Mouse (Mus musculus) heart, embryonic 13.5 days (tissue): ENCODE measurements around the gene Slc2a1. TPM values are rescaled to one million over a fixed set of nuclear protein-coding genes. Genes with fewer than 3 reads are reported as not detected.

Experiments used
- ATAC-seq: fragments of 200-750 bp; cut with Nextera tagmentation; 2 replicates; pipeline ENCODE4 v1.8.0; 2017; ENCODE audit warnings: moderate TSS enrichment; ENCODE audit not compliant: insufficient number of reproducible peaks, low FRiP score, low TSS enrichment; ENCODE audit errors: extremely low read depth
- H3K27ac ChIP-seq: fragments of 300-500 bp; sonication (generic); replicated peaks from 2 replicates; pipeline ENCODE4 v1.5.1; 2015; ENCODE audit warnings: moderate library complexity, mild to moderate bottlenecking, inconsistent platforms
- H3K27me3 ChIP-seq: fragments of 300-500 bp; sonication (generic); replicated peaks from 2 replicates; pipeline ENCODE4 v1.6.1; 2015; ENCODE audit warnings: mild to moderate bottlenecking, inconsistent platforms
- H3K36me3 ChIP-seq: fragments of 300-500 bp; sonication (generic); 2 replicates; pipeline ENCODE4 v1.6.1; 2015; ENCODE audit warnings: mild to moderate bottlenecking, inconsistent platforms
- H3K4me1 ChIP-seq: fragments of 300-500 bp; sonication (generic); 2 replicates; pipeline ENCODE4 v1.6.1; 2015; ENCODE audit warnings: inconsistent platforms
- H3K4me2 ChIP-seq: fragments of 300-500 bp; sonication (generic); 2 replicates; pipeline ENCODE4 v1.6.1; 2015; ENCODE audit warnings: inconsistent platforms, mild to moderate bottlenecking, moderate library complexity
- H3K4me3 ChIP-seq: fragments of 300-500 bp; sonication (generic); 2 replicates; pipeline ENCODE4 v1.5.1; 2015; ENCODE audit warnings: moderate library complexity, mild to moderate bottlenecking, inconsistent platforms
- H3K9ac ChIP-seq: fragments of 300-500 bp; sonication (generic); 2 replicates; pipeline ENCODE4 v1.6.1; 2015; ENCODE audit warnings: inconsistent platforms, mild to moderate bottlenecking, moderate library complexity
- H3K9me3 ChIP-seq: fragments of 300-500 bp; sonication (generic); 2 replicates; pipeline ENCODE4 v1.6.1; 2016; ENCODE audit warnings: inconsistent platforms
- WGBS: fragments of 180-500 bp; shearing (Covaris S2); methylation state at CpG from one replicate; pipeline ENCODE4 v1.1.7; 2015; ENCODE audit warnings: mixed read lengths; 5-methylcytosine and 5-hydroxymethylcytosine counted together
- polyA plus RNA-seq: library from polyadenylated mRNA; unstranded; fragments of >200 nt; fragmentation: Nextera tagmentation; extraction: Ambion mirVana; gene quantifications from 2 replicates; pipeline ENCODE4 v1.2.1, GENCODE M21; 2015

Slc2a1 gene
- polyA plus RNA-seq, 1 experiment from 2014 or later, result 180 TPM

GRCm38 (mm10) chr4:119098216-119099210 is 10.0 kb upstream of the Slc2a1 start:
- Histone ChIP-seq H3K9me3 (no peaks in the 10 kb centered on the region), H3K4me3 (no peak overlapping the region), H3K27me3 (0 out of 2 replicates have a peak, but pooled peaks cover 7% of the 10 kb centered on the region), H3K36me3 (no peaks in the 10 kb centered on the region), H3K27ac (no peak overlapping the region), H3K9ac (no peak overlapping the region), H3K4me2 (no peak overlapping the region), H3K4me1 (peaks cover 29% of the 10 kb centered on the region)
- no peak for ATAC-seq
- 58% methylated on average over 8 of the region's 8 CpGs for WGBS

DNA sequence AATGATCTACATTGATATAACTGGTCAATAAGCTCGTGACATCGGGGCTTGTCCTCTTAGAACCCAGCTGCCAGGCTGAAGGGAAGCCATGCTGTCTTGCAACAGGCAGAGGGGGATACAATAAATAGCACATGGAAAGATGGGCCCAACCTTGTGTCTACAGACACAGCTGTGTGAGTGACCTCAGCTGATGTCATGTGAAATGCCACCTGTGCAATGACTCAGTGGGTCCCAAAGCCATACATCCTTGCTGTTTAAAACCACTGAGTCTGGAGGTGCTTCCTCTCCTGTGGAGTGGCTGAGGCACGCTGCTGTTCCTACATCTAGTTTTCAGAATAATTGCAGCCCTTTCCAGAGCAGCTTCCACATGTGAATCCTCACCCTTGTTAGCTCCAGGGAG is 7.1 kb upstream of the Slc2a1 start:
- H3K36me3 ChIP-seq, result no peaks in the 10 kb centered on the region
- H3K4me3 ChIP-seq, result no peak overlapping the region
- peaks cover 29% of the 10 kb centered on the region for H3K4me1 ChIP-seq
- H3K9me3 ChIP-seq, result no peaks in the 10 kb centered on the region
- no peak overlapping the region for H3K4me2 ChIP-seq
- H3K27me3 ChIP-seq, result no peaks in the 10 kb centered on the region
- H3K27ac ChIP-seq, result no peak overlapping the region
- no peak overlapping the region for H3K9ac ChIP-seq
- 87% methylated on average over 3 of the region's 3 CpGs for whole genome bisulfite sequencing
- no peak for ATAC-seq

DNA sequence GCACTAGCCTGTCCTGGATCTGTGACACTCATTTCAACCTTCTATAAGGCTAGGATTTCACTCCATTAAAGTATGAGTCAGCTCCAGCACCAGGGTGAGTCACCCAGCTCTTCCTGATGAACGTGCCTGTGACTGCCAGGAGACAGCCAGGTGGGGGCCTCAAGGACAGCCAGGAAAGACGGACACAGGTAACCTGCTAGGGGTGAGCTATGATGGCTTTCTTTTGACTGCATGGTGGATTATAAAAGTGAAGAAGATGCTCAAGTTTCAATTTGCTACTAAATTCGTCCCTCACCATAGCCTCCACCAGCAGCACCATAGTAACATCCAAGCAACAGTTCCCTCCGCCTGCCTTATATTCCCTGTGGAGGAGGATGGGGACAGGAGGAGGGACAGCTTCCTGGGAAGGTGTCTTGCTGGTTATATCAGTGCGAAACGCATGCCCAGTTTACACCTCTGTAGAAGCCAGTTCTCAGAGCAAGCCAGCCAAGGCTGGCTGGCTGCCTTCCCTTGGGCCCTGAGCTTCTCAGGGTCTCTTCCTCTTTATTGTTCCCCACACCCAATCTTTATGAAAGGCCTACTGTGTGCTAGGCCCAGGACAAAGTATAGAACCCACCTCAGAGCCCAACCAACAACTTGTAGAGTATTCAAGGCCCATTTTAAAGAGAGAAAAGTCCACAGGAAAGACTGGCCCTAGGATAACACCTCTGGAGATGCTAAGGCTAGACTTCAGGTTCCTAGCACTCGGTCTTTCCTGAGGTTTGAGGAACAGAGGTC is 6.0 kb upstream of the Slc2a1 start:
- Histone ChIP-seq H3K27me3 (no peaks in the 10 kb centered on the region), H3K27ac (peak overlapping the region; percentile 28; the same call in 1 of the 2 replicates), H3K9me3 (no peaks in the 10 kb centered on the region), H3K9ac (no peak overlapping the region; the same call in 1 of the 2 replicates), H3K4me2 (no peak overlapping the region), H3K36me3 (no peaks in the 10 kb centered on the region), H3K4me3 (no peak overlapping the region), H3K4me1 (peaks cover 35% of the 10 kb centered on the region)
- 66% methylated on average over 7 of the region's 7 CpGs for WGBS
- ATAC-seq, result no peak

- H3K27me3 ChIP-seq, result no peaks in the 10 kb centered on the region
- no peak for ATAC-seq
- peak overlapping the region; percentile 99 for H3K27ac ChIP-seq
- H3K4me2 ChIP-seq, result peak overlapping the region; percentile 71
- no peaks in the 10 kb centered on the region for H3K9me3 ChIP-seq
- H3K9ac ChIP-seq, result peak overlapping the region; percentile 83; the same call in 1 of the 2 replicates
- H3K36me3 ChIP-seq, result no peaks in the 10 kb centered on the region
- H3K4me1 ChIP-seq, result peaks cover 48% of the 10 kb centered on the region
- 44% methylated on average over 4 of the region's 4 CpGs for WGBS
- no peak overlapping the region for H3K4me3 ChIP-seq
These were observed 3.7 kb upstream of the Slc2a1 start for GRCm38 (mm10) chr4:119104847-119105246.

- peak; percentile 55; the same call in 1 of the 2 replicates for ATAC-seq
- Histone ChIP-seq H3K9ac (peak overlapping the region; percentile 83), H3K27me3 (no peaks in the 10 kb centered on the region), H3K9me3 (no peaks in the 10 kb centered on the region), H3K36me3 (no peaks in the 10 kb centered on the region), H3K4me2 (peak overlapping the region; percentile 71), H3K4me1 (peaks cover 56% of the 10 kb centered on the region), H3K27ac (peak overlapping the region; percentile 99), H3K4me3 (peak overlapping the region; percentile 49)
- under 1% methylated on average over 18 of the region's 18 CpGs for WGBS
These were observed 2.8 kb upstream of the Slc2a1 start for GRCm38 (mm10) chr4:119105704-119106103.

DNA sequence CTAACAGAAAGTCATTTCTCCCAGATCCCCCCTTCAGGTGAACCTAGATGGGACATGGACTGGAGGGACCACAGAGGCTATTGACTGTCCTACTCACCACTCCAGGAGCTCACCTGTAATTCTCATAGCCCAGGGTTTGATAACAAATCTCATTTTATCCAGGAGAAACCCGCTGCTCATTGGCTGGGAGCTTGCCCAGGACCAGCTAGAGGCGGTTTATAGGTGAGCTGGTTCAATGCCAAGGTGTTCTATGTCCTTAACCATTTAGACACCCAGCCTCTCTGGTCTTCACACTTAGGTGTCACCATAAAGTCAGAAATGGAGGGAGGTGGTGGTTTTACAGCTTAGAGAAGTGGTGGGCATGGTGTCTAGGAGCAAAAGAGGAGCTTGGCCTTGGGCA is 644 bp upstream of the Slc2a1 start:
- H3K27me3 ChIP-seq, result no peaks in the 10 kb centered on the region
- 78% methylated on average over 2 of the region's 2 CpGs for WGBS
- peaks cover 14% of the 10 kb centered on the region for H3K36me3 ChIP-seq
- H3K4me3 ChIP-seq, result peak overlapping the region; percentile 92
- peak overlapping the region; percentile 98 for H3K9ac ChIP-seq
- H3K4me2 ChIP-seq, result peak overlapping the region; percentile 83
- peaks cover 71% of the 10 kb centered on the region for H3K4me1 ChIP-seq
- no peak for ATAC-seq
- H3K27ac ChIP-seq, result peak overlapping the region; percentile 99
- no peaks in the 10 kb centered on the region for H3K9me3 ChIP-seq

- Histone ChIP-seq H3K4me1 (peaks cover 88% of the 10 kb centered on the region), H3K9me3 (no peaks in the 10 kb centered on the region), H3K4me3 (peak overlapping the region; percentile 92), H3K4me2 (peak overlapping the region; percentile 83), H3K36me3 (peaks cover 31% of the 10 kb centered on the region), H3K27ac (peak overlapping the region; percentile 99), H3K27me3 (no peaks in the 10 kb centered on the region), H3K9ac (peak overlapping the region; percentile 98)
- WGBS, result 10% methylated on average over 11 of the region's 11 CpGs
- ATAC-seq, result no peak
These were observed 1.1 kb downstream of the Slc2a1 start for GRCm38 (mm10) chr4:119109640-119110039.

DNA sequence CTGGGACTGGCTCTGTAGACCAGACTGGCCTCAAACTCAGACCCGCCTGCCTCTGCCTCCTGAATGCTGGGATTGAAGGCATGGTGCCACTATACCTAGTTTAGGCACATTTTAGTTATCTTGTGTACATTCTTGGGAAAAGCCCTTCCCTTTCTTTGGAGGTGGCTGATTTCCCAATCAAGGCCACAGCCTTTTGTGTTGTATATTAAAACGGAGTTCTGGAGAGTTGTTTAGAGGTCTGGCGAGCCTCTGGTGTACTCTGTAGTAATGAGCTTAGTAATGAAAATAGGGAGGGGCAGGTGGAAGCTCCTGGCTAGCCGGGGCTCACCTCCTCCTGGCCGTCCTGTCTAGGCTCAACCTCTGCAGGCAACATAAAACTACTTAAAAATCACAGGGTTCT is 2.0 kb downstream of the Slc2a1 start:
- Histone ChIP-seq H3K27ac (peak overlapping the region; percentile 99), H3K27me3 (no peaks in the 10 kb centered on the region), H3K4me1 (peaks cover 90% of the 10 kb centered on the region), H3K36me3 (peaks cover 33% of the 10 kb centered on the region), H3K9me3 (no peaks in the 10 kb centered on the region), H3K4me3 (peak overlapping the region; percentile 92), H3K4me2 (peak overlapping the region; percentile 83), H3K9ac (peak overlapping the region; percentile 98)
- ATAC-seq, result no peak
- WGBS, result 32% methylated on average over 5 of the region's 5 CpGs

DNA sequence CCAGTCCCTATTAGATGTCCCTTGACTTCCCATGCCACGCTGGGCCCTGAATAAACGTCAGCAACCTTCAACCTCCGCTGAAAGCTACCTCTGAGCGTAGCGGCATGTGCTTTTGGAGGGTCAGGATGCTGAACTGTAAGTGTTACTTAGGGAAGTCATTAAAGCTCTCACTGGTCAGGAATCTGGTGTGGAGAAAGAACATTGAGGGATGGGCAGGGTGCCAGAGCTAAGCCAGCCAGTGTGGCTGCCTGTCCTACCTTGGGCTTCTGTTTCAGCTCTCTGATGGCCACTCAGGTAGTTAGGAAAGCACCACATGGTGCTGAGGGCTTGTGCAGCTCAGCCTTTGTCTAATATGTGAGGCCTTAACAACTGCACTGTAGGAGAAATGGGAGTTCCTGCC is 2.9 kb downstream of the Slc2a1 start:
- Histone ChIP-seq H3K9ac (peak overlapping the region; percentile 98), H3K36me3 (peaks cover 34% of the 10 kb centered on the region), H3K4me3 (peak overlapping the region; percentile 92), H3K4me1 (peaks cover 90% of the 10 kb centered on the region), H3K4me2 (peak overlapping the region; percentile 83), H3K27ac (peak overlapping the region; percentile 99), H3K9me3 (no peaks in the 10 kb centered on the region), H3K27me3 (no peaks in the 10 kb centered on the region)
- whole genome bisulfite sequencing, result 44% methylated on average over 5 of the region's 5 CpGs
- ATAC-seq, result no peak

DNA sequence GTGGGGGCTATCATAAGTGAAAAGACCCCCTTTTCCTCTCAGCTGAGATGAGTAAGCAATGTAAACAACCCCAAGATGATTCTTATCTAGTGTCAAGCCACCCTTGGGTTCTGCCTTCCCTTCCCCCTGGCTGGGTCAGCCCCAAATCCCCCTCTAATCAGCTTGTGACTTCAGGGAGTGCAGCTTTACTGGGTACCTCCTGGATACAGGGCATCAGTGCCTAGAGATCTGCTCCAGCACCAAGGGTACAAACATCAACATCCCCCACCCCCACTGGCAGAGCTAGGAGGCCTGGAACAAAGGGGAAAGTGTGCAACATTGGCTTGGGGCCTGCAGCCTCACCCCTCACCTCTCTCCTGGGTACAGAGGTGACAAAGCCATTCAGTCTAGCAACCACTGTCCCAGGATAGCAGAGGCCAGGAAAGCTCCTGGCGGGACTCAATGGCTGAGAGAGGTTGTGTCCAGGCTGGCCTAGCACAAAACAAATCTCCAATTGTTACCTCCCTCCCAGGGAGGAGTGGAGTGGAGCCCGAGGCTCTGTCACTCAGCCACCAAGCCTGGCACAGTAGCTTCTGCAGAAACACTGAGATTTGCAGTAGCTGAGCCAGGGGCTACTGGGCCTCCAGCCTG is 3.9 kb downstream of the Slc2a1 start:
- Histone ChIP-seq H3K4me3 (peak overlapping the region; percentile 92), H3K4me2 (peak overlapping the region; percentile 83), H3K4me1 (peaks cover 90% of the 10 kb centered on the region), H3K27me3 (no peaks in the 10 kb centered on the region), H3K27ac (peak overlapping the region; percentile 99), H3K36me3 (peaks cover 42% of the 10 kb centered on the region), H3K9me3 (no peaks in the 10 kb centered on the region), H3K9ac (peak overlapping the region; percentile 98)
- no peak for ATAC-seq
- 42% methylated on average over 2 of the region's 2 CpGs for WGBS

GRCm38 (mm10) chr4:119115611-119116070 is 7.1 kb downstream of the Slc2a1 start:
- H3K4me1 ChIP-seq, result peaks cover 100% of the 10 kb centered on the region
- H3K36me3 ChIP-seq, result peaks cover 56% of the 10 kb centered on the region
- 22% methylated on average over 6 of the region's 6 CpGs for WGBS
- peak overlapping the region; percentile 83 for H3K4me2 ChIP-seq
- H3K27me3 ChIP-seq, result no peaks in the 10 kb centered on the region
- H3K27ac ChIP-seq, result peak overlapping the region; percentile 87
- ATAC-seq, result no peak
- no peaks in the 10 kb centered on the region for H3K9me3 ChIP-seq
- peak overlapping the region; percentile 98 for H3K9ac ChIP-seq
- H3K4me3 ChIP-seq, result peak overlapping the region; percentile 16
